Mouse (Mus musculus): ENCODE measurements around the gene Ctla4. TPM values are rescaled to one million over a fixed set of nuclear protein-coding genes. Genes with fewer than 3 reads are reported as not detected.

Ctla4 gene
- polyA plus RNA-seq, 1 experiment = not detected

DNA sequence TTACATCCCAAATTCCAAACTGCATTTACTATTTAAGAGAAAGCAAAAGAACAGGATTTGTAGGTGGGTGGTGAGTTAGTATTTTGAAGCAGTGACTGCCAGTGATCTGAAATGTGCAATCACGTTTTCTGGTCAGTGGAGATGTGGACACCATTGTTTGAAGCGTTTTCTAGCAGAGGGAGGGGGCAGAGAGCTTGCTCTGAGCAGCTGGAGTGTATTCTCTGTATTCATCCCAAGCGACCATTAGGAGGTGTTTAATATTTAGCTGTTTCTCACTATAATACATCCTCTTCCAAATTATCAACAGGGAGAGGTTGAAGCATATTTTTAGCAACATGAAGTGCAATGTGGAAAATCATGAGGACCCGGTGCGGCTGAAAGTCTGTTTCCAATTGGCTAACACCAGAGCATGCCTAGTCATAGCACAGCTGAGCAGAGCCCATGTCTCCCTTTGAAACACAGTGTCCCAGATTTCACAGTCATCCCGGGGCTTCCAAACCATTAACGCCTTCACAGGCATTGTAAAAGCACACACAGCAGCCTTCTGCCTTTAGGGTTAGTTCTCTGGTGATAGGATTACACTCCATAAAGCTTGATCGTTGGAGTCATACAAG, 49.3 kb downstream of the Ctla4 start:
- TF ChIP-seq FOSL1 (IDR thresholded peaks at IDR 0.05; ENCODE audit: insufficient read depth, low read length, poor library complexity, severe bottlenecking) (no peak), CTCF (IDR thresholded peaks at IDR 0.05; ENCODE audit: control insufficient read depth, insufficient read depth, insufficient read length) (no peak), CEBPB (IDR thresholded peaks at IDR 0.05; ENCODE audit: low read depth) (no peak), MAX (IDR thresholded peaks at IDR 0.05) (no peak), MYOG (IDR thresholded peaks at IDR 0.05; ENCODE audit: control insufficient read depth, extremely low read depth, insufficient read length) (no peak), USF1 (IDR thresholded peaks at IDR 0.05; ENCODE audit: low read depth) (no peak), MYOD1 (IDR thresholded peaks at IDR 0.05; ENCODE audit: control insufficient read depth, insufficient read length, low read depth) (no peak)
- no peak overlapping the region for H3ac ChIP-seq (ENCODE audit: control insufficient read depth, insufficient read length, low read depth)
- no peaks in the 10 kb centered on the region for H3K27me3 ChIP-seq (ENCODE audit: control insufficient read depth, insufficient read depth, insufficient read length)
- no peak overlapping the region for H3K4me3 ChIP-seq (ENCODE audit: insufficient read depth, poor library complexity, severe bottlenecking)
- no peaks in the 10 kb centered on the region for H3K79me2 ChIP-seq (ENCODE audit: control insufficient read depth, insufficient read depth)
- H3K79me3 ChIP-seq (ENCODE audit: low read depth) = no peaks in the 10 kb centered on the region
- H3K36me3 ChIP-seq (ENCODE audit: control insufficient read depth, insufficient read depth) = no peaks in the 10 kb centered on the region

DNA sequence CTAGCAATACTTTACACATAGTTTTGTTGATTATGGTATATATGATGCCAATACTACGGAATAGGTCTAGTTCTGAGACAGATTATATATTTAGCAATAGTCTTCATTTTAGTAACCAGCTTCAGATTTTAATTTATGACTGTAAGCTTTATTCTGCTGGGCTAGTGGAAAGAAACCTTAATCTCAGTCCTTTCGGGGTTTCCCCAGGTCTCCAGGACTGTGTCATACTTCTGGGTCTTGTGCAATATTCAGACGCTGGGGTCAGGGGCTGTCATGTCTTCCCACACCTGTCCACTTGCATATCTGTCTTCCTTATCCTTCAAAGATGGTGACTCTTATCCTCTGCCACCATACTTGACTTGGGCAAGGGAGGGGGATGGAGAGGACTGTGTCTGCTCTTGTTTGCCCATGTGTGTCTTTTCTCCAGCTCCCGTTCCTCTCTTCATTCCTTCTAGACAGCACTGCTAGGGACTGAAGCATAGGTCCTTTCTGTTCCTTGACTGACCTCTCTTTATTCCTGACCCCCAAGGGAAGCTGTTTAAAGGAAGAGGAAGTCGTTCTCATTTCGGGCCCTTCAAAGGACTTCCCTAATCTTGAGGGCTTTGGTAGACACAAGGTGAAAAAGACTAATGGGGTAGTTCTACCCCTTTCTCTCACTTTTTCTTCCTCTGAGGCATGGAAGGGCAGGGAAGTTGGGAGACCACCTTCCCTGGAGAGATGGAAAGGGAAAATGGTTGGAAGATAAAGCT, 50.3 kb downstream of the Ctla4 start:
- TF ChIP-seq FOSL1 (IDR thresholded peaks at IDR 0.05; ENCODE audit: insufficient read depth, low read length, poor library complexity, severe bottlenecking) = no peak
- no peak for TF ChIP-seq MYOG (IDR thresholded peaks at IDR 0.05; ENCODE audit: control insufficient read depth, extremely low read depth, insufficient read length)
- TF ChIP-seq MYOD1 (IDR thresholded peaks at IDR 0.05; ENCODE audit: control insufficient read depth, insufficient read length, low read depth) = no peak
- TF ChIP-seq USF1 (IDR thresholded peaks at IDR 0.05; ENCODE audit: low read depth) = no peak
- no peak for TF ChIP-seq CEBPB (IDR thresholded peaks at IDR 0.05; ENCODE audit: low read depth)
- no peak for TF ChIP-seq MAX (IDR thresholded peaks at IDR 0.05)
- no peak for TF ChIP-seq CTCF (IDR thresholded peaks at IDR 0.05; ENCODE audit: control insufficient read depth, insufficient read depth, insufficient read length)
- no peaks in the 10 kb centered on the region for H3K79me3 ChIP-seq (ENCODE audit: low read depth)
- no peak overlapping the region for H3ac ChIP-seq (ENCODE audit: control insufficient read depth, insufficient read length, low read depth)
- no peaks in the 10 kb centered on the region for H3K79me2 ChIP-seq (ENCODE audit: control insufficient read depth, insufficient read depth)
- no peak overlapping the region for H3K4me3 ChIP-seq (ENCODE audit: insufficient read depth, poor library complexity, severe bottlenecking)
- H3K27me3 ChIP-seq (ENCODE audit: control insufficient read depth, insufficient read depth, insufficient read length) = no peaks in the 10 kb centered on the region
- H3K36me3 ChIP-seq (ENCODE audit: control insufficient read depth, insufficient read depth) = no peaks in the 10 kb centered on the region

DNA sequence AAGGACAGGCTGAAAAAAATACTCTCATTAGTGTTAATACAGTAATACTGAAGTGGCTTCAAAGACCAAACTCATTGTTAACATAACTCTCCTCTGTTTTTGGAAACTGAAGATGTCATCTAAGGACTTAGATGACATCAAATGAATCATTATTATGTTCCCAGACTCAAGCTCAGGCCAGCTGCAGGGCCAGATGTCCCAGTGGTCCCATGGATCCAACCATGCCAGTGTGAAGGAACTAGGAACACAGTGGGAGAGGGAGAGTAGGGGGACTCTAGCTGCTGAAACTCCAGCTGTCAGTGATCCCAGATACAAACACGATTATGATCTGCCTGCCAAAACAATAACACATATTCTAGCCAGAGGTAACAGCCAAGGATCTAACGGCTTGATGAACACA, 51.5 kb downstream of the Ctla4 start:
- H3K36me3 ChIP-seq (ENCODE audit: control insufficient read depth, insufficient read depth) = no peaks in the 10 kb centered on the region
- no peak for TF ChIP-seq MYOG (IDR thresholded peaks at IDR 0.05; ENCODE audit: control insufficient read depth, extremely low read depth, insufficient read length)
- no peak for TF ChIP-seq MAX (IDR thresholded peaks at IDR 0.05)
- TF ChIP-seq FOSL1 (IDR thresholded peaks at IDR 0.05; ENCODE audit: insufficient read depth, low read length, poor library complexity, severe bottlenecking) = no peak
- no peak for TF ChIP-seq CEBPB (IDR thresholded peaks at IDR 0.05; ENCODE audit: low read depth)
- no peak overlapping the region for H3K4me3 ChIP-seq (ENCODE audit: insufficient read depth, poor library complexity, severe bottlenecking)
- no peaks in the 10 kb centered on the region for H3K79me3 ChIP-seq (ENCODE audit: low read depth)
- no peaks in the 10 kb centered on the region for H3K27me3 ChIP-seq (ENCODE audit: control insufficient read depth, insufficient read depth, insufficient read length)
- no peak overlapping the region for H3ac ChIP-seq (ENCODE audit: control insufficient read depth, insufficient read length, low read depth)
- H3K79me2 ChIP-seq (ENCODE audit: control insufficient read depth, insufficient read depth) = no peaks in the 10 kb centered on the region

DNA sequence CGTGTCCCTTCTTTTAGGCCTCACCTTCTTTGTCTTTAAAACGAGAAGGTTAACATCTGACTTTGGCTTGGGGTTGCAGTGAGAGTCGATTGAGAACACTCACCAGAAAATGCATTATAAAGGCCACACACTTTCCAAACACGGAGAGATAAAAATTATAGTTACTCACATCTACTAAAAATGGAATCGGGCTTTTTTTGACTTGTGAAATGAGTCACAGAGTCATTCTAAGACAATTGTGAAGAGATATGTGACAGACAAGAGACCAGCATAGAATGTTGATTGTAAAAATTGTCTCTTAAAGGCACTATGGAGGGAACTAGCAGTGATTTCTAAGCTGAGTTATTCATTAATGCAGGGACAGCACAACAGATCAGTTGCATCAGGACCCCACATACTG, 52.2 kb downstream of the Ctla4 start:
- no peaks in the 10 kb centered on the region for H3K79me2 ChIP-seq (ENCODE audit: control insufficient read depth, insufficient read depth)
- H3ac ChIP-seq (ENCODE audit: control insufficient read depth, insufficient read length, low read depth) = no peak overlapping the region
- H3K4me3 ChIP-seq (ENCODE audit: insufficient read depth, poor library complexity, severe bottlenecking) = no peak overlapping the region
- no peaks in the 10 kb centered on the region for H3K79me3 ChIP-seq (ENCODE audit: low read depth)
- no peak for TF ChIP-seq FOSL1 (IDR thresholded peaks at IDR 0.05; ENCODE audit: insufficient read depth, low read length, poor library complexity, severe bottlenecking)
- no peak for TF ChIP-seq MYOG (IDR thresholded peaks at IDR 0.05; ENCODE audit: control insufficient read depth, extremely low read depth, insufficient read length)
- H3K36me3 ChIP-seq (ENCODE audit: control insufficient read depth, insufficient read depth) = no peaks in the 10 kb centered on the region
- no peaks in the 10 kb centered on the region for H3K27me3 ChIP-seq (ENCODE audit: control insufficient read depth, insufficient read depth, insufficient read length)

DNA sequence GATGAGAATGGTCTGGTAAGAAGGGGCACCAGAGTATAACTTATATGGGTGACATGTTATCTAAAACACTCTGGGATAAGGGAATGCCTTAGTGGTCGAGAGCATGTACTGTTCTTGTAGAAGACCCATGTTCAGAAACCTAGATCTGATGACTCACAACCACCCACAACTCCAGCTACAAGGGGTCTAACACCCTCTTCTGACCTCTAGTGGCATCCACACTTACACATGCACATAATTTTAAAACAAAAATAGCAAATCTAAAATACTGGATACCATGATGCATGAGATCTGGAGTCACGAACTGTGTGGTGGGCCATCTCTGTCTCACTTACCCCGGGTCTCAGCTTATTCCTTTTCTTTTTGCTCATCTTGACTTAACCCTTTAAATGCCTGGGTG, 53.2 kb downstream of the Ctla4 start:
- no peaks in the 10 kb centered on the region for H3K79me3 ChIP-seq (ENCODE audit: low read depth)
- no peak overlapping the region for H3K4me3 ChIP-seq (ENCODE audit: insufficient read depth, poor library complexity, severe bottlenecking)
- no peak for TF ChIP-seq MYOD1 (IDR thresholded peaks at IDR 0.05; ENCODE audit: control insufficient read depth, insufficient read length, low read depth)
- TF ChIP-seq MYOG (IDR thresholded peaks at IDR 0.05; ENCODE audit: control insufficient read depth, extremely low read depth, insufficient read length) = no peak
- no peak for TF ChIP-seq CEBPB (IDR thresholded peaks at IDR 0.05; ENCODE audit: low read depth)
- TF ChIP-seq CTCF (IDR thresholded peaks at IDR 0.05; ENCODE audit: control insufficient read depth, insufficient read depth, insufficient read length) = no peak
- no peak for TF ChIP-seq MAX (IDR thresholded peaks at IDR 0.05)
- TF ChIP-seq FOSL1 (IDR thresholded peaks at IDR 0.05; ENCODE audit: insufficient read depth, low read length, poor library complexity, severe bottlenecking) = no peak
- TF ChIP-seq USF1 (IDR thresholded peaks at IDR 0.05; ENCODE audit: low read depth) = no peak
- no peaks in the 10 kb centered on the region for H3K79me2 ChIP-seq (ENCODE audit: control insufficient read depth, insufficient read depth)
- no peaks in the 10 kb centered on the region for H3K36me3 ChIP-seq (ENCODE audit: control insufficient read depth, insufficient read depth)
- no peak overlapping the region for H3ac ChIP-seq (ENCODE audit: control insufficient read depth, insufficient read length, low read depth)
- no peaks in the 10 kb centered on the region for H3K27me3 ChIP-seq (ENCODE audit: control insufficient read depth, insufficient read depth, insufficient read length)

DNA sequence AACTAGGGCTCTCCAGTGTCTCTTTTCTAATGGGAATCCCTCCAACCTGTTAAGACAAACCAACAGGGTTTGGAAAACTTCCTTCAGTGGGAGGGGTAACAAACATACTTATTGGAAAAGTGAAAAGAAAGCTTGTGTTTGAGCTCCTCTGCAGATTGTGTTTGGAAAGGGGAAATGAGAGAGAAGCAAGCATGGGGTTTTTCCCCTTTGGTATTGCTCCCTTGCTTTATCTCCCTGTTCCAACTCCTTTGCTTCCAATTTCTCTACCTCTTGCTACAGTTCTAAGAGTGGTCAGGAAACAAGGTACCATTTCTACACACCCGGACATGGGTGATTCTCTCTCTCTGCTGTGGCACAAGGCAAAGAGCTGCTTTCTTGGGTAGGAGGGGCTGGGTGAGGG, 53.8 kb downstream of the Ctla4 start:
- H3K36me3 ChIP-seq (ENCODE audit: control insufficient read depth, insufficient read depth) = no peaks in the 10 kb centered on the region
- TF ChIP-seq FOSL1 (IDR thresholded peaks at IDR 0.05; ENCODE audit: insufficient read depth, low read length, poor library complexity, severe bottlenecking) (no peak), USF1 (IDR thresholded peaks at IDR 0.05; ENCODE audit: low read depth) (no peak), CEBPB (IDR thresholded peaks at IDR 0.05; ENCODE audit: low read depth) (no peak), MYOD1 (IDR thresholded peaks at IDR 0.05; ENCODE audit: control insufficient read depth, insufficient read length, low read depth) (no peak), MYOG (IDR thresholded peaks at IDR 0.05; ENCODE audit: control insufficient read depth, extremely low read depth, insufficient read length) (no peak), MAX (IDR thresholded peaks at IDR 0.05) (no peak), CTCF (IDR thresholded peaks at IDR 0.05; ENCODE audit: control insufficient read depth, insufficient read depth, insufficient read length) (no peak)
- no peaks in the 10 kb centered on the region for H3K27me3 ChIP-seq (ENCODE audit: control insufficient read depth, insufficient read depth, insufficient read length)
- no peak overlapping the region for H3K4me3 ChIP-seq (ENCODE audit: insufficient read depth, poor library complexity, severe bottlenecking)
- no peak overlapping the region for H3ac ChIP-seq (ENCODE audit: control insufficient read depth, insufficient read length, low read depth)
- no peaks in the 10 kb centered on the region for H3K79me3 ChIP-seq (ENCODE audit: low read depth)
- H3K79me2 ChIP-seq (ENCODE audit: control insufficient read depth, insufficient read depth) = no peaks in the 10 kb centered on the region

Data from C2C12 (cell line).